Mouse (Mus musculus) midbrain, embryonic 10.5 days (tissue): ENCODE data around the gene Guca1b. TPM values are rescaled to one million over a fixed set of nuclear protein-coding genes. Genes with fewer than 3 reads are reported as not detected.

Experiments
- DNase-seq: peaks from one replicate; pipeline ENCODE4 v3.0.0-alpha.2; 2017; ENCODE audit warnings: low spot score
- H3K27ac ChIP-seq: fragments of 300-500 bp; sonication (generic); replicated peaks from 2 replicates; pipeline ENCODE4 v1.5.1; 2016; ENCODE audit warnings: mild to moderate bottlenecking
- H3K27me3 ChIP-seq: fragments of 300-500 bp; sonication (generic); 2 replicates; pipeline ENCODE4 v1.6.1; 2016; ENCODE audit warnings: low read depth, mild to moderate bottlenecking; ENCODE audit not compliant: poor library complexity, severe bottlenecking
- H3K36me3 ChIP-seq: fragments of 300-500 bp; sonication (generic); 2 replicates; pipeline ENCODE4 v1.6.1; 2016; ENCODE audit warnings: mild to moderate bottlenecking, moderate library complexity
- H3K4me1 ChIP-seq: fragments of 300-500 bp; sonication (generic); 2 replicates; pipeline ENCODE4 v1.6.1; 2016
- H3K4me3 ChIP-seq: fragments of 300-500 bp; sonication (generic); 2 replicates; pipeline ENCODE4 v1.5.1; 2016; ENCODE audit warnings: mild to moderate bottlenecking, moderate library complexity
- H3K9me3 ChIP-seq: fragments of 300-500 bp; sonication (generic); replicated peaks from 2 replicates; pipeline ENCODE4 v1.6.1; 2016; ENCODE audit warnings: mild to moderate bottlenecking
- WGBS: fragments of 180-500 bp; shearing (Covaris S2); methylation state at CpG from one replicate; pipeline ENCODE4 v1.1.7; 2016; 5-methylcytosine and 5-hydroxymethylcytosine counted together
- polyA plus RNA-seq: library from polyadenylated mRNA; unstranded; fragments of >200 nt; fragmentation: Nextera tagmentation; extraction: Ambion mirVana; gene quantifications from 2 replicates; pipeline ENCODE4 v1.2.1, GENCODE M21; 2016

Guca1b gene
- polyA plus RNA-seq, result 1.2 and 2.2 TPM in 2 replicates

DNA sequence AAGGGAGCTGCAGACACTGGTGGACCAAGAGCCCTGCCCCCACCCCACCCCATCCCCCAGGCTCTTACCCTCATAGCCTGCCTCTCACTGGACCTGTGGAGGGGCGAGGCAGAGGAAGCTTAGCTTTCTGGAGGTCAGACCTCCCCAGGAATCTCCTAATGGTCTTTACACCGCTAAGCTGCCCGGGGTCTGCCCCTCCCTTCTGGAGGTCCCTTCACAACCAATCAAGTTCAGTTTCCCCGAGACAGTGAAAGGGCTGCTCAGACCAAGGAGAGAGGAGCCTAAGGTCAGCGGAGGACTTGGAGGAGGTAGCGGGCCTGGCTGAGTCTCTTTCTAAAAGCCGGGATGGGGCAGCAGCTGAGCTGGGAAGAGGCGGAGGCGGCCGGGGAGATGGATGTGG, at the start of gene Guca1b:
TSS of gene Guca1b (plus strand) at position 249 of the 400 bp plus-strand sequence.
- Histone ChIP-seq H3K27me3 (no peaks in the 10 kb centered on the region), H3K36me3 (peaks cover 22% of the 10 kb centered on the region), H3K4me3 (peak within 1 kb of the TSS; percentile 14; the same call in 1 of the 2 replicates), H3K27ac (no peak within 1 kb of the TSS; the same call in 1 of the 2 replicates), H3K4me1 (peaks cover 26% of the 10 kb centered on the region), H3K9me3 (peaks cover 10% of the 10 kb centered on the region; the same call in 1 of the 2 replicates)
- no peak for DNase-seq
- 26% methylated on average over 10 of the region's 10 CpGs for WGBS

DNA sequence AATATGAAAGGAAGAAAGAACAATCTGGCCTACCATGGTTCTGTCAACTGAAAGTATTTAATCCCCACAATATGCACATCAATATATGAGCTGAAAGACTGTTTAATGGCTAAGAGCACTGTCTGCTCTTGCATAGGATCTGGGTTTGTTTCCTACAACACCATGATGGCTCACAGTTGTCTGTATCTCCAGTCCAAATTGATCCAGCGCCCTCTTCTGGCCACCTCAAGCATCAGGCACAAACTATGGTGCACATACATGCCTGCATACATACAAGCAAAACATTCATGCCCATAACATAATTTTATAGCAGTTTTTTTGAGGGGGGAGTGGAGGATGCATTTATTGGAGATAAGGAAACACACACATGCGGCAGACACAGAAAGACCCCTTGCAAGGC, 42.1 kb upstream of the Guca1b start:
- H3K9me3 ChIP-seq, result peaks cover 15% of the 10 kb centered on the region
- H3K36me3 ChIP-seq, result peaks cover 91% of the 10 kb centered on the region
- WGBS, result 84% methylated on average over 2 of the region's 2 CpGs
- no peaks in the 10 kb centered on the region for H3K27me3 ChIP-seq
- H3K27ac ChIP-seq, result no peak overlapping the region
- H3K4me3 ChIP-seq, result no peak overlapping the region
- H3K4me1 ChIP-seq, result no peaks in the 10 kb centered on the region
- no peak for DNase-seq

GRCm38 (mm10) chr17:47349721-47350319, 35.4 kb upstream of the Guca1b start:
- WGBS, result 78% methylated on average over 3 of the region's 3 CpGs
- Histone ChIP-seq H3K4me3 (no peak overlapping the region), H3K27ac (no peak overlapping the region), H3K9me3 (peaks cover 37% of the 10 kb centered on the region), H3K36me3 (peaks cover 95% of the 10 kb centered on the region), H3K4me1 (no peaks in the 10 kb centered on the region), H3K27me3 (no peaks in the 10 kb centered on the region)
- DNase-seq, result no peak

DNA sequence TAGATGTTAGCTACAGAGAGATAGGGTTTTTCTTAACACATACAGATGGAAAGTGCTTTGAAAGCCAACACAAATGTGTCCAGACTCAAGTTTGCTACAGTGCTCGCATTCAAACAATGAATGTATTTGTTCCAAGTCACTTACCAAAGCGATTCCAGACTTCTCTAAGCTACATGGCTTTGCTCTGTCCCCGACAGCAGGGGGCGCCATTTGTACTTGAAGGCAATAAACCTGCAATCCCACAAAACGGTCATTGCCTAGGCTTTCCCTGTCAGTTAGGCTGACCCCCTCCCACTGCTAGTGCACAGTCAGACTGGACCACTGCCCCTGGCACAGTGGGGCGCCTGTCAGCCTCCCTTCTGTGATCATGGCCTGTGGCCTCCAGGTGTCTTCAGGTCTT, 25.2 kb upstream of the Guca1b start:
- Histone ChIP-seq H3K4me3 (no peak overlapping the region), H3K36me3 (peaks cover 49% of the 10 kb centered on the region), H3K4me1 (no peaks in the 10 kb centered on the region), H3K27ac (no peak overlapping the region), H3K27me3 (peaks cover 7% of the 10 kb centered on the region; the same call in 1 of the 2 replicates), H3K9me3 (no peaks in the 10 kb centered on the region)
- WGBS, result 49% methylated on average over 6 of the region's 6 CpGs
- DNase-seq, result peak; percentile 34

- Histone ChIP-seq H3K4me3 (no peak overlapping the region), H3K27ac (no peak overlapping the region), H3K9me3 (no peaks in the 10 kb centered on the region), H3K36me3 (peaks cover 36% of the 10 kb centered on the region), H3K4me1 (no peaks in the 10 kb centered on the region), H3K27me3 (peaks cover 20% of the 10 kb centered on the region)
- 88% methylated on average over 11 of the region's 11 CpGs for WGBS
- no peak for DNase-seq
Observed at GRCm38 (mm10) chr17:47361343-47361742, 23.9 kb upstream of the Guca1b start.

GRCm38 (mm10) chr17:47368401-47369086, 16.6 kb upstream of the Guca1b start, which contains the start of gene Mrps10:
Gene Mrps10, plus strand, starts transcription at chr17:47368887.
- WGBS, result 4% methylated on average over 35 of the region's 35 CpGs
- H3K9me3 ChIP-seq, result no peaks in the 10 kb centered on the region
- H3K4me3 ChIP-seq, result peak within 1 kb of the TSS; percentile 85
- H3K36me3 ChIP-seq, result peaks cover 16% of the 10 kb centered on the region
- peaks cover 25% of the 10 kb centered on the region for H3K4me1 ChIP-seq
- H3K27ac ChIP-seq, result peak within 1 kb of the TSS; percentile 78
- DNase-seq, result peak; percentile 89
- H3K27me3 ChIP-seq, result peaks cover 34% of the 10 kb centered on the region

DNA sequence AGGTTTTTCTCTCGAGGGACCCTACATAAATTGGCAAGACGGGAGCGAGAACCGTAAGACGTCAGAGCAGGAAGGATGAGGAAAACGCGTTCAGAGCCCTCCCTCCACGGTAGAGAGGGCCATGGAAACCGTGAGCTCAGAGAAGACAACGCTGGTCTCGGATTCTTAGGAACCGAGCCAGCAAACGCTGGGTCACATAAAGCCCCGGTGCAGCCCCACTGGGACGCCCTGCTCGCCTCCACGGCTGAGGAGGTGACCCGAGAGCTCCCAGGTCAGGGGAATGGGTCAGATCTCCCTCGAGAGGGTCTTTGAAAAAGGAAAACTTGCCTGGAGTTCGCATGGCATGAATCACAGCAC, 16.1 kb upstream of the Guca1b start:
- no peak for DNase-seq
- Histone ChIP-seq H3K36me3 (peaks cover 21% of the 10 kb centered on the region), H3K4me3 (peak overlapping the region; percentile 85), H3K27ac (peak overlapping the region; percentile 78), H3K4me1 (peaks cover 25% of the 10 kb centered on the region), H3K9me3 (no peaks in the 10 kb centered on the region), H3K27me3 (peaks cover 34% of the 10 kb centered on the region)
- WGBS, result 2% methylated on average over 20 of the region's 20 CpGs

- Histone ChIP-seq H3K4me1 (peaks cover 25% of the 10 kb centered on the region), H3K27ac (no peak overlapping the region), H3K4me3 (no peak overlapping the region), H3K36me3 (peaks cover 45% of the 10 kb centered on the region), H3K9me3 (no peaks in the 10 kb centered on the region), H3K27me3 (peaks cover 13% of the 10 kb centered on the region)
- peak; percentile 65 for DNase-seq
- 16% methylated on average over 4 of the region's 4 CpGs for WGBS
Observed at GRCm38 (mm10) chr17:47371451-47371850, 13.7 kb upstream of the Guca1b start.

GRCm38 (mm10) chr17:47373991-47374390, 11.2 kb upstream of the Guca1b start:
- H3K4me3 ChIP-seq, result no peak overlapping the region
- H3K9me3 ChIP-seq, result no peaks in the 10 kb centered on the region
- H3K27ac ChIP-seq, result no peak overlapping the region
- no peaks in the 10 kb centered on the region for H3K27me3 ChIP-seq
- DNase-seq, result no peak
- WGBS, result 89% methylated on average over 6 of the region's 6 CpGs
- peaks cover 69% of the 10 kb centered on the region for H3K36me3 ChIP-seq
- peaks cover 25% of the 10 kb centered on the region for H3K4me1 ChIP-seq

DNA sequence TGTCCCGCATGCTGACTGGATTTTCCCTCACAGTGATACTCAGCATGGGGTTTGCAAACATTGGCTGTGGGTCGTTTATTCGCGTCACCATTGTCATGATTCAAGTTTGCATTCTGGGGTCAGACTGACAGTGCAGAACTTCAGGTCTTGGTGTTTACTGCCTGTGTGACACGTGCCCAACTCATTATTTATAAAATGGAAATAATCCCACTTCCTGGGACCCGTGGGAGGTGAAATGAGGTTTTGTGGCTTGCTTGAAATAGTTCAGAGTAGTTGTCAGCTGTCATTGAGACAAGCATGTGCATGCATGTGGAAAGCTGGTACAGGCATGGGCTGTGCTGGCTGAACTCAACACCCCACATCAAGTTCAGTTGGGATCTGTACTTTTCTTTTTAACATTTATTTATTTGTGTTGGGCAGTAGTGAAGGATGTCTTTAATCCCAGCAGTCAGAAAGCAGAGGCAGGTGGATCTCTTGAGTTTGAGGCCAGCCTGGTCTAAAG, 8.4 kb upstream of the Guca1b start:
- WGBS, result 94% methylated on average over 6 of the region's 6 CpGs
- Histone ChIP-seq H3K27me3 (no peaks in the 10 kb centered on the region), H3K9me3 (no peaks in the 10 kb centered on the region), H3K4me3 (no peak overlapping the region), H3K27ac (no peak overlapping the region), H3K36me3 (peaks cover 92% of the 10 kb centered on the region), H3K4me1 (peaks cover 10% of the 10 kb centered on the region)
- no peak for DNase-seq

DNA sequence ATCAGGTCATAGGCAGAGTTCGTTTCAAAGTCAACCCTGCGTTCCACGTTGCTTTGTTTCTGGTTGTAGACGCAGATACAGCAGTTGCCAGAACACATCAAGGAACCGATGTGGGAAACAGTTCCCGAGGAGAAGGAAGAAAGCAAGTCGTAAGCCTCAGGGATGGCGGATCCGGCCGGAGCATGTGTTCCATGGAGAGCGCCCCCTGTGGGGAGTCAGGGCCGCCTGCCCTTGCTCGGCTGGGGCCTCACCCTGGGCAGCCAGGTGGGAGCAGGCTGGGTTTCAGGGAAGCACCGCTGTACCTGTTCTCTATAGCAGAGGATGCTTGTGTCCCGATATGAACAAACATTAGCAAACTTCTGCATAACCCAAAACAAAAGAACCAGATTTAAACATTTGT, 7.1 kb upstream of the Guca1b start:
- no peaks in the 10 kb centered on the region for H3K27me3 ChIP-seq
- H3K9me3 ChIP-seq, result no peaks in the 10 kb centered on the region
- peaks cover 80% of the 10 kb centered on the region for H3K36me3 ChIP-seq
- peaks cover 14% of the 10 kb centered on the region for H3K4me1 ChIP-seq
- 84% methylated on average over 15 of the region's 15 CpGs for WGBS
- no peak overlapping the region for H3K27ac ChIP-seq
- H3K4me3 ChIP-seq, result no peak overlapping the region
- DNase-seq, result no peak

DNA sequence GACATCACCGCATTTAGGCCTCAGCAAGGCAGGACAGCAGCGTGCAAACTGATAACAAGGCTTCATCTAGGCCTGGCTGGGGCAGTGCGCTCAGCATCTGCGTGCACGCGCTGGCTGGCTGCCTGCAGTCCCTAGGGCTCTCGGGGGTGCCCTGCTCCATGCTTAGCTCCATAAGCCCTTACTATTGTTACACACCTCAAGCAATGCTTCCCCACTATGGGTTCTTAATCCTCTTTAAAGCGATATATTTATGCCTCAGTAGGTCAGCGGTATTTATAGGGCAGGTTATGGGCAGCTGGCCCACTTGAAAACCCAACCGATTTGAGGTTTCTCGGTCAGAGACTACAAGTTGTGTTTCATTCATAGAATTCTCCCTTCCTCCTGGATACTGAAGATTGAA, 3.3 kb upstream of the Guca1b start:
- WGBS, result 68% methylated on average over 11 of the region's 11 CpGs

DNA sequence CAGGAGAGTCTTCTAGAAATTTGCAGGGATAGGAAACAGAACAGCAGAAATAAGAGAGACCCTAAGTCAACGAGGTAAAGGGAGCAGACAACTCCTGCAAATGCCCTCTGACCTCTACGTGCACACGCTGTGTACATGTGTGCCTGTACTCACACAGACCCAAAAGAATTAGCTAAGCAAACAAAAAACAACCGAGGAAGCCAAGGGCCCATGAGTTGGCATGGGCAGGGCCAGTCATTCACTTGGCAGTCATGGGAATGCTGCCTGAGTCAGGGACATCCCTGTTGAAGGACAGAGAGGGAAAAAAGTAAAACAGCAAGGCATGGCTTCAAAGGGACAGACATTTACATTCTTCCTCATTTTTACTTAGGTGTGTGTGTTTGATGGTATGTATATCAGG, 1.9 kb upstream of the Guca1b start:
- 91% methylated on average over 4 of the region's 4 CpGs for WGBS
- no peak overlapping the region for H3K27ac ChIP-seq
- H3K4me3 ChIP-seq, result no peak overlapping the region

More for the DNA sequence above, 3.3 kb upstream of the Guca1b start:
- Histone ChIP-seq H3K4me3 (no peak overlapping the region), H3K27me3 (no peaks in the 10 kb centered on the region), H3K27ac (peak overlapping the region; percentile 59; the same call in 1 of the 2 replicates), H3K36me3 (peaks cover 54% of the 10 kb centered on the region), H3K9me3 (peaks cover 10% of the 10 kb centered on the region; the same call in 1 of the 2 replicates), H3K4me1 (peaks cover 26% of the 10 kb centered on the region)
- DNase-seq, result no peak

More for the DNA sequence above, 1.9 kb upstream of the Guca1b start:
- peaks cover 10% of the 10 kb centered on the region; the same call in 1 of the 2 replicates for H3K9me3 ChIP-seq
- no peak for DNase-seq
- H3K27me3 ChIP-seq, result no peaks in the 10 kb centered on the region
- peaks cover 41% of the 10 kb centered on the region for H3K36me3 ChIP-seq
- peaks cover 26% of the 10 kb centered on the region for H3K4me1 ChIP-seq
